Mouse (Mus musculus) forebrain, embryonic 16.5 days (tissue): ENCODE results near the gene Cabp7. TPM values are rescaled to one million over a fixed set of nuclear protein-coding genes. Genes with fewer than 3 reads are reported as not detected.

ENCODE experiments used
- ATAC-seq: fragments of 200-750 bp; cut with Nextera tagmentation; 2 replicates; pipeline ENCODE4 v1.8.0; 2017; ENCODE audit warnings: mild to moderate bottlenecking, moderate library complexity
- H3K27ac ChIP-seq: fragments of 300-500 bp; sonication (generic); 2 replicates; pipeline ENCODE4 v1.5.1; 2014; ENCODE audit warnings: low read length, control low read depth
- H3K27me3 ChIP-seq: fragments of 300-500 bp; sonication (generic); replicated peaks from 2 replicates; pipeline ENCODE4 v1.6.1; 2014; ENCODE audit warnings: low read length; ENCODE audit not compliant: control insufficient read depth, insufficient read depth
- H3K36me3 ChIP-seq: fragments of 300-500 bp; sonication (generic); 2 replicates; pipeline ENCODE4 v1.6.1; 2014; ENCODE audit not compliant: control insufficient read depth, insufficient read depth
- H3K4me1 ChIP-seq: fragments of 300-500 bp; sonication (generic); replicated peaks from 2 replicates; pipeline ENCODE4 v1.6.1; 2014; ENCODE audit warnings: low read length; ENCODE audit not compliant: control insufficient read depth, insufficient read depth
- H3K4me2 ChIP-seq: fragments of 300-500 bp; sonication (generic); 2 replicates; pipeline ENCODE4 v1.6.1; 2014; ENCODE audit warnings: mild to moderate bottlenecking, low read length, control low read depth
- H3K4me3 ChIP-seq: fragments of 300-500 bp; sonication (generic); replicated peaks from 2 replicates; pipeline ENCODE4 v1.5.1; 2014; ENCODE audit warnings: mild to moderate bottlenecking, low read length, control low read depth
- H3K9ac ChIP-seq: fragments of 300-500 bp; sonication (generic); replicated peaks from 2 replicates; pipeline ENCODE4 v1.6.1; 2014; ENCODE audit warnings: low read depth, low read length, control low read depth
- H3K9me3 ChIP-seq: fragments of 300-500 bp; sonication (generic); 2 replicates; pipeline ENCODE4 v1.6.1; 2016; ENCODE audit warnings: low read length; ENCODE audit not compliant: control insufficient read depth
- WGBS: fragments of 180-500 bp; shearing (Covaris S2); extraction: QIAGEN DNeasy Blood & Tissue Kit; methylation state at CpG from one replicate; pipeline ENCODE4 v1.1.7; 2014; 5-methylcytosine and 5-hydroxymethylcytosine counted together
- polyA plus RNA-seq: library from polyadenylated mRNA; unstranded; fragments of >200 nt; fragmentation: Nextera tagmentation; extraction: Ambion mirVana; gene quantifications from 2 replicates; pipeline ENCODE4 v1.2.1, GENCODE M21; 2015

The Cabp7 gene
- polyA plus RNA-seq: 1.5 and 1.6 TPM in 2 replicates

GRCm38 (mm10) chr11:4746733-4747132, at the start of gene Cabp7:
TSS of gene Cabp7 (minus strand) at chr11:4746778.
- H3K27me3 ChIP-seq: peaks cover 42% of the 10 kb centered on the region

GRCm38 (mm10) chr11:4793006-4793405, 46.4 kb upstream of the Cabp7 start:
- WGBS: 4% methylated on average over 3 of the region's 3 CpGs
- Histone ChIP-seq H3K36me3 (peaks cover 4% of the 10 kb centered on the region), H3K4me2 (no peak overlapping the region), H3K27ac (no peak overlapping the region), H3K9ac (no peak overlapping the region), H3K4me1 (peaks cover 10% of the 10 kb centered on the region), H3K9me3 (no peaks in the 10 kb centered on the region), H3K4me3 (no peak overlapping the region), H3K27me3 (no peaks in the 10 kb centered on the region)
- no peak for ATAC-seq

More at GRCm38 (mm10) chr11:4746733-4747132, at the start of gene Cabp7:
- Histone ChIP-seq H3K4me2 (peak within 1 kb of the TSS; percentile 98), H3K4me3 (peak within 1 kb of the TSS; percentile 58), H3K4me1 (peaks cover 19% of the 10 kb centered on the region), H3K9ac (peak within 1 kb of the TSS; percentile 56), H3K9me3 (no peaks in the 10 kb centered on the region), H3K36me3 (no peaks in the 10 kb centered on the region), H3K27ac (no peak within 1 kb of the TSS)
- 0% methylated on average over 49 of the region's 73 CpGs for WGBS
- ATAC-seq: peak; percentile 34

GRCm38 (mm10) chr11:4791549-4791948, 45.0 kb upstream of the Cabp7 start:
- no peak for ATAC-seq
- WGBS: 8% methylated on average over 6 of the region's 6 CpGs
- peaks cover 9% of the 10 kb centered on the region for H3K36me3 ChIP-seq

GRCm38 (mm10) chr11:4789691-4790090, 43.1 kb upstream of the Cabp7 start:
- Histone ChIP-seq H3K9me3 (no peaks in the 10 kb centered on the region), H3K9ac (no peak overlapping the region), H3K4me3 (no peak overlapping the region), H3K27ac (no peak overlapping the region), H3K4me2 (no peak overlapping the region), H3K27me3 (no peaks in the 10 kb centered on the region), H3K36me3 (peaks cover 18% of the 10 kb centered on the region), H3K4me1 (peaks cover 10% of the 10 kb centered on the region)
- no peak for ATAC-seq
- 88% methylated on average over 5 of the region's 5 CpGs for whole genome bisulfite sequencing

More at GRCm38 (mm10) chr11:4791549-4791948, 45.0 kb upstream of the Cabp7 start:
- H3K9me3 ChIP-seq: no peaks in the 10 kb centered on the region
- H3K4me1 ChIP-seq: peaks cover 10% of the 10 kb centered on the region
- H3K9ac ChIP-seq: no peak overlapping the region
- H3K27ac ChIP-seq: no peak overlapping the region
- H3K4me3 ChIP-seq: no peak overlapping the region
- H3K27me3 ChIP-seq: no peaks in the 10 kb centered on the region
- no peak overlapping the region for H3K4me2 ChIP-seq

GRCm38 (mm10) chr11:4784629-4785142, 38.1 kb upstream of the Cabp7 start:
- H3K9ac ChIP-seq: no peak overlapping the region
- ATAC-seq: no peak
- H3K4me3 ChIP-seq: no peak overlapping the region
- 81% methylated on average over 5 of the region's 5 CpGs for WGBS
- peaks cover 26% of the 10 kb centered on the region for H3K36me3 ChIP-seq
- no peak overlapping the region for H3K4me2 ChIP-seq
- no peaks in the 10 kb centered on the region for H3K9me3 ChIP-seq
- no peak overlapping the region for H3K27ac ChIP-seq
- no peaks in the 10 kb centered on the region for H3K27me3 ChIP-seq
- H3K4me1 ChIP-seq: no peaks in the 10 kb centered on the region

GRCm38 (mm10) chr11:4783116-4783515, 36.5 kb upstream of the Cabp7 start:
- Histone ChIP-seq H3K27me3 (no peaks in the 10 kb centered on the region), H3K36me3 (peaks cover 26% of the 10 kb centered on the region), H3K27ac (no peak overlapping the region), H3K4me2 (no peak overlapping the region), H3K9me3 (no peaks in the 10 kb centered on the region), H3K4me1 (no peaks in the 10 kb centered on the region), H3K9ac (no peak overlapping the region), H3K4me3 (no peak overlapping the region)
- 92% methylated on average over 3 of the region's 3 CpGs for WGBS
- no peak for ATAC-seq

- Histone ChIP-seq H3K4me1 (no peaks in the 10 kb centered on the region), H3K4me2 (no peak overlapping the region), H3K4me3 (no peak overlapping the region), H3K9me3 (no peaks in the 10 kb centered on the region), H3K27me3 (no peaks in the 10 kb centered on the region), H3K9ac (no peak overlapping the region), H3K27ac (no peak overlapping the region), H3K36me3 (peaks cover 15% of the 10 kb centered on the region)
- 83% methylated on average over 3 of the region's 3 CpGs for WGBS
- no peak for ATAC-seq
Observed at GRCm38 (mm10) chr11:4780927-4781326, 34.3 kb upstream of the Cabp7 start.

- peaks cover 18% of the 10 kb centered on the region for H3K4me1 ChIP-seq
- H3K36me3 ChIP-seq: no peaks in the 10 kb centered on the region; the same call in 1 of the 2 replicates
- no peak for ATAC-seq
Observed at GRCm38 (mm10) chr11:4772925-4773324, 26.3 kb upstream of the Cabp7 start.

GRCm38 (mm10) chr11:4771756-4772155, 25.2 kb upstream of the Cabp7 start:
- no peaks in the 10 kb centered on the region for H3K27me3 ChIP-seq
- ATAC-seq: no peak
- peaks cover 18% of the 10 kb centered on the region for H3K4me1 ChIP-seq
- 55% methylated on average over 7 of the region's 7 CpGs for WGBS
- H3K4me2 ChIP-seq: no peak overlapping the region
- no peaks in the 10 kb centered on the region for H3K9me3 ChIP-seq
- no peak overlapping the region for H3K4me3 ChIP-seq
- no peaks in the 10 kb centered on the region for H3K36me3 ChIP-seq
- no peak overlapping the region for H3K27ac ChIP-seq
- H3K9ac ChIP-seq: no peak overlapping the region

More at GRCm38 (mm10) chr11:4772925-4773324, 26.3 kb upstream of the Cabp7 start:
- no peak overlapping the region for H3K4me2 ChIP-seq
- no peaks in the 10 kb centered on the region for H3K9me3 ChIP-seq
- H3K27ac ChIP-seq: no peak overlapping the region
- no peak overlapping the region for H3K9ac ChIP-seq
- WGBS: 32% methylated on average over 3 of the region's 3 CpGs
- no peak overlapping the region for H3K4me3 ChIP-seq
- H3K27me3 ChIP-seq: no peaks in the 10 kb centered on the region

- H3K27me3 ChIP-seq: no peaks in the 10 kb centered on the region
- no peak overlapping the region for H3K9ac ChIP-seq
- no peak overlapping the region for H3K4me3 ChIP-seq
- no peak overlapping the region for H3K4me2 ChIP-seq
- no peak for ATAC-seq
- peak overlapping the region; percentile 82 for H3K27ac ChIP-seq
- peaks cover 18% of the 10 kb centered on the region for H3K4me1 ChIP-seq
- no peaks in the 10 kb centered on the region for H3K36me3 ChIP-seq
- 88% methylated on average over 6 of the region's 6 CpGs for WGBS
- H3K9me3 ChIP-seq: no peaks in the 10 kb centered on the region
Observed at GRCm38 (mm10) chr11:4769881-4770280, 23.3 kb upstream of the Cabp7 start.
